8 mouse cellular contexts compared by ENCODE assay signal in genomic region chr8:69887289-69888243, GRCm38 (mm10). TPM values are rescaled to one million over a fixed set of nuclear protein-coding genes. Genes with fewer than 3 reads are reported as not detected.
DNase-seq lines count a peak whose midpoint lies in the region; ATAC-seq lines count a peak whose summit lies in the region.

Cilp2 (minus strand) TSS chr8:69887687.

- peaks cover 100% of the 10 kb centered on the region for H3K27me3 ChIP-seq in forebrain, embryonic 10.5 days (ENCODE audit: poor library complexity, severe bottlenecking)
- peaks cover 88% of the 10 kb centered on the region for H3K27me3 ChIP-seq in hindbrain, embryonic 13.5 days
- H3K27me3 ChIP-seq in liver, embryonic 11.5 days (replicated peaks; ENCODE audit: control insufficient read depth, insufficient read depth, low read length): peaks cover 86% of the 10 kb centered on the region

- H3K4me2 ChIP-seq in hindbrain, embryonic 13.5 days: peak within 1 kb of the TSS; percentile 48
- peak within 1 kb of the TSS; percentile 41 for H3K4me2 ChIP-seq in liver, embryonic 11.5 days

- H3K36me3 ChIP-seq in forebrain, embryonic 10.5 days (replicated peaks): peaks cover 8% of the 10 kb centered on the region
- H3K36me3 ChIP-seq in hindbrain, embryonic 13.5 days: peaks cover 4% of the 10 kb centered on the region; the same call in 1 of the 2 replicates
- H3K36me3 ChIP-seq in liver, embryonic 11.5 days (ENCODE audit: control insufficient read depth, insufficient read depth, low read length): no peaks in the 10 kb centered on the region

- peak within 1 kb of the TSS; percentile 59 for H3K9ac ChIP-seq in hindbrain, embryonic 13.5 days
- no peak within 1 kb of the TSS for H3K9ac ChIP-seq in liver, embryonic 11.5 days (ENCODE audit: low read depth, low read length)

- H3K4me3 ChIP-seq in forebrain, embryonic 10.5 days: peak within 1 kb of the TSS; percentile 41
- H3K4me3 ChIP-seq in hindbrain, embryonic 13.5 days: peak within 1 kb of the TSS; percentile 27
- peak within 1 kb of the TSS; percentile 27 for H3K4me3 ChIP-seq in liver, embryonic 11.5 days (ENCODE audit: low read depth, low read length)

- WGBS in forebrain, embryonic 10.5 days: under 1% methylated on average over 60 of the region's 60 CpGs
- WGBS in hindbrain, embryonic 13.5 days: under 1% methylated on average over 60 of the region's 60 CpGs
- 2% methylated on average over 60 of the region's 60 CpGs for WGBS in liver, embryonic 11.5 days

- H3K27ac ChIP-seq in forebrain, embryonic 10.5 days: no peak within 1 kb of the TSS
- H3K27ac ChIP-seq in hindbrain, embryonic 13.5 days: no peak within 1 kb of the TSS
- H3K27ac ChIP-seq in liver, embryonic 11.5 days (ENCODE audit: low read depth, low read length): no peak within 1 kb of the TSS

- H3K4me1 ChIP-seq in forebrain, embryonic 10.5 days: peaks cover 69% of the 10 kb centered on the region
- peaks cover 47% of the 10 kb centered on the region for H3K4me1 ChIP-seq in hindbrain, embryonic 13.5 days (replicated peaks)
- peaks cover 11% of the 10 kb centered on the region for H3K4me1 ChIP-seq in liver, embryonic 11.5 days (replicated peaks; ENCODE audit: control insufficient read depth, insufficient read depth, low read length)

- no peak for ATAC-seq in hindbrain, embryonic 13.5 days (ENCODE audit: low FRiP score)
- ATAC-seq in liver, embryonic 11.5 days (replicated peaks; ENCODE audit: low FRiP score): no peak
- no peak for ATAC-seq in erythroblast, adult 5-6 weeks (replicated peaks; ENCODE audit: low FRiP score, poor library complexity, severe bottlenecking)

- peak; percentile 50 to 56 for DNase-seq in heart, adult 18-20 months
- DNase-seq in heart, adult 8-10 months (ENCODE audit: low spot score): no peak
- DNase-seq in forebrain, embryonic 10.5 days (ENCODE audit: extremely low spot score, low spot score): no peak
- DNase-seq in liver, embryonic 11.5 days (ENCODE audit: low spot score): peak; percentile 43
- peak; percentile 58 for DNase-seq in naive thymus-derived CD4-positive, alpha-beta T cell, adult 2 months (ENCODE audit: low read depth)
- DNase-seq in layer of hippocampus, adult 11-12 months (ENCODE audit: low spot score): no peak

- H3K9me3 ChIP-seq in forebrain, embryonic 10.5 days: no peaks in the 10 kb centered on the region
- no peaks in the 10 kb centered on the region for H3K9me3 ChIP-seq in hindbrain, embryonic 13.5 days
- no peaks in the 10 kb centered on the region for H3K9me3 ChIP-seq in liver, embryonic 11.5 days (ENCODE audit: control insufficient read depth, low read length)

RNA-seq across cellular contexts. Expression of gene Cilp2, which starts in this region (rescaled TPM):
- 1 to 10 TPM; 1.2 to 1.4 TPM for total RNA-seq in heart, adult 18-20 months (2021)
- 1 to 10 TPM; 1.3 to 3.1 (median 2.4) TPM for total RNA-seq in heart, adult 8-10 months (2022)
- polyA plus RNA-seq in forebrain, embryonic 10.5 days (2016; fragmentation: Nextera tagmentation; extraction: Ambion mirVana): 0.36 and 0.53 TPM in 2 replicates
- 3.5 and 3.6 TPM in 2 replicates for polyA plus RNA-seq in hindbrain, embryonic 13.5 days (2015; fragmentation: Nextera tagmentation; extraction: Ambion mirVana)
- 0.48 and 0.56 TPM in 2 replicates for polyA plus RNA-seq in liver, embryonic 11.5 days (2014; fragmentation: Nextera tagmentation; extraction: Ambion mirVana)
- total RNA-seq in erythroblast, adult 5-6 weeks (2015; ENCODE audit: low replicate concordance): not detected in 2 replicates
- not detected in 2 replicates for total RNA-seq in erythroblast, adult 5-6 weeks (2017; ENCODE audit: low replicate concordance)

Comparison
In these comparisons a context has a peak if more than half of its experiments do, and no peak if none do; other contexts are left out.
1. DNase-seq: peak in heart, adult 18-20 months (2 of 2) and naive thymus-derived CD4-positive, alpha-beta T cell, adult 2 months (single experiment); none in heart, adult 8-10 months (single experiment), forebrain, embryonic 10.5 days (single experiment) and layer of hippocampus, adult 11-12 months (single experiment).
2. Peak in DNase-seq, H3K4me3 ChIP-seq and H3K4me2 ChIP-seq in liver, embryonic 11.5 days; RNA of the gene not detected or under 1 TPM.
3. Peak in every context shown above with its lines, with median percentiles within 50 percentile points of each other: H3K4me3 ChIP-seq.